Comparison of ENCODE assay signal across 11 mouse cellular contexts in the genomic region with DNA sequence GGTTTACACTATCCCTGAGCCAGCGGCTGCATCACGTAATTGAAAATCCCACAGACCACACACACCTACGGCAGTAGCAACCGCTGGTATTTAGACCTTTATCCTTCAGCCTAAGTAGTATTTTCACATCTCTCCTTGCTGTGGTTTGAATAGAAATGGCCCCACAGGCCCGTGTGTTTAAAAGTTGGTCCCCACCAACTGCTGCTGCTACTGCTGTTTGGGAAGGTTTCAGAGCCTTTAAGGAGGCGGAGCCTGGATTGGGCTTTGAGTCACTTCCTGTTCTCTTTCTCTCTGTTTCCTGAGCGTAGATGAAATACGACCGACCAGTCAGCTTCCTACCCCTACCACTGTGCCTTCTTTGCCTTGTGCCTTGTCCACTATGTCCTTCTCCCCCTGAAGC.
A peak's percentile ranks its signal among the peaks of the same experiment; 100 is the strongest.
DNase-seq lines count a peak whose midpoint lies in the region; ATAC-seq lines count a peak whose summit lies in the region.
"Had no signal": no experiment of that assay in that cellular context is flagged by ENCODE, and none has a peak within 500 bp of the region (broad histone marks: within the 10 kb centered on the region; RNA-seq: fewer than 3 reads in every experiment).

No protein-coding gene starts in this region.

- no peaks in the 10 kb centered on the region for H3K27me3 ChIP-seq in heart, embryonic 11.5 days (ENCODE audit: control insufficient read depth, insufficient read depth, low read length)
- H3K27me3 ChIP-seq in neural tube, embryonic 13.5 days: no peaks in the 10 kb centered on the region
- no peaks in the 10 kb centered on the region for H3K27me3 ChIP-seq in splenic B cell, adult 2 months (ENCODE audit: control insufficient read depth, insufficient read depth, low read length, poor library complexity, severe bottlenecking)

- no peak overlapping the region for H3K4me2 ChIP-seq in heart, embryonic 11.5 days
- no peak overlapping the region for H3K4me2 ChIP-seq in neural tube, embryonic 13.5 days

- no peaks in the 10 kb centered on the region for H3K36me3 ChIP-seq in heart, embryonic 11.5 days (ENCODE audit: control insufficient read depth, insufficient read depth, low read length)
- no peaks in the 10 kb centered on the region for H3K36me3 ChIP-seq in neural tube, embryonic 13.5 days
- peaks cover 1% of the 10 kb centered on the region for H3K36me3 ChIP-seq in splenic B cell, adult 2 months (ENCODE audit: control insufficient read depth, insufficient read depth, low read length, poor library complexity, severe bottlenecking)

- H3K4me3 ChIP-seq in heart, embryonic 11.5 days (ENCODE audit: low read depth, low read length): no peak overlapping the region
- no peak overlapping the region for H3K4me3 ChIP-seq in neural tube, embryonic 13.5 days
- H3K4me3 ChIP-seq in brown adipose tissue, adult 24 weeks (ENCODE audit: insufficient read depth, low read depth, low read length): no peak overlapping the region

- H3K9me3 ChIP-seq in heart, embryonic 11.5 days (replicated peaks; ENCODE audit: control insufficient read depth, low read length): no peaks in the 10 kb centered on the region
- H3K9me3 ChIP-seq in neural tube, embryonic 13.5 days: no peaks in the 10 kb centered on the region

- H3K4me1 ChIP-seq in heart, embryonic 11.5 days (ENCODE audit: control insufficient read depth, insufficient read depth, low read length): peaks cover 31% of the 10 kb centered on the region
- no peaks in the 10 kb centered on the region; the same call in 1 of the 2 replicates for H3K4me1 ChIP-seq in neural tube, embryonic 13.5 days (replicated peaks)
- H3K4me1 ChIP-seq in brown adipose tissue, adult 24 weeks (ENCODE audit: control insufficient read depth, insufficient read depth, insufficient read length, low read length): peaks cover 41% of the 10 kb centered on the region

- no peak for DNase-seq in heart, postnatal 14 days
- DNase-seq in neural tube, embryonic 10.5 days (ENCODE audit: extremely low spot score, low spot score): no peak
- DNase-seq in splenic B cell, adult 2 months (ENCODE audit: low read depth, low spot score): peak; percentile 48
- DNase-seq in adrenal gland, adult 2 months: no peak
- no peak for DNase-seq in layer of hippocampus, adult 11-12 months (ENCODE audit: low spot score)
- DNase-seq: kidney, postnatal 4 days; midbrain, embryonic 14.5 days had no signal

- ATAC-seq in heart, embryonic 11.5 days (replicated peaks; ENCODE audit: insufficient number of reproducible peaks, low FRiP score, low TSS enrichment): no peak
- ATAC-seq in neural tube, embryonic 13.5 days (ENCODE audit: low read depth): no peak
- ATAC-seq: hindbrain, embryonic 16.5 days had no signal

- no peak overlapping the region for H3K9ac ChIP-seq in heart, embryonic 11.5 days (ENCODE audit: low read depth, low read length)
- no peak overlapping the region for H3K9ac ChIP-seq in neural tube, embryonic 13.5 days

- intact Hi-C loops in heart, postnatal 14 days (cut with DNase I): loop anchor here (5.0 kb wide), 1 partner anchor 32 kb away; no protein-coding TSS in a partner anchor

- H3K27ac ChIP-seq in heart, embryonic 11.5 days (ENCODE audit: low read depth, low read length): peak overlapping the region; percentile 55; the same call in 1 of the 2 replicates
- H3K27ac ChIP-seq in neural tube, embryonic 13.5 days (replicated peaks): peak overlapping the region; percentile 56; the same call in 1 of the 2 replicates
- peak overlapping the region; percentile 100 for H3K27ac ChIP-seq in brown adipose tissue, adult 24 weeks (replicated peaks; ENCODE audit: low read depth, low read length)

- 81% methylated on average over 9 of the region's 9 CpGs for WGBS in heart, embryonic 11.5 days (ENCODE audit: insufficient replicate concordance)
- 91% methylated on average over 9 of the region's 9 CpGs for whole genome bisulfite sequencing in neural tube, embryonic 13.5 days
